In the genomic region with DNA sequence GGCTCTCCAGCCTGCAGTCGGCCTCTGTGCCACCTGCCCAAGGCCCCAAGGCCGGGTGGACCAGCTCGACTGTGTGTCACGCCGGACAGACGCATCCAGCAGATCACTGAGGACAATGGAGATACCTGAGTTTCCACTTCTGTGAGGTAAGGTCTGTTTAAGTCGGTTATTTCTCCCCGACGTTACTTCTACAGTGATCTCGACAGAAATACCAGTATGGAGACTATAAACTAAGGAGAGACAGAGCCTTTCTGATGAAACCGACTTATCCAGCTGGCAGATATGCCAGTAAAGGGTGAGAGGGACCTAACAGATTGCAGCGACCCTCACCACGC, we compare ENCODE assay signal across 9 mouse cellular contexts.
DNase-seq lines count a peak whose midpoint lies in the region; ATAC-seq and TF ChIP-seq lines count a peak whose summit lies in the region.
"Had no signal": no experiment of that assay in that cellular context is flagged by ENCODE, and none has a peak within 500 bp of the region (broad histone marks: within the 10 kb centered on the region; RNA-seq: fewer than 3 reads in every experiment).

No protein-coding gene starts in this region.

- no peak for DNase-seq in lung, embryonic 14.5 days
- DNase-seq in lung, postnatal 25 days (ENCODE audit: low spot score): no peak
- DNase-seq in limb, embryonic 14.5 days (ENCODE audit: low spot score): no peak
- no peak for DNase-seq in left cerebral cortex, postnatal 4 days
- DNase-seq in T-cell, adult 2 months (ENCODE audit: low spot score): no peak
- DNase-seq in adrenal gland, postnatal 10 days: no peak

- 14% methylated on average over 13 of the region's 13 CpGs for WGBS in lung, embryonic 14.5 days
- 20% methylated on average over 13 of the region's 13 CpGs for WGBS in forebrain, embryonic 15.5 days
- WGBS in limb, embryonic 14.5 days: 17% methylated on average over 13 of the region's 13 CpGs
- WGBS in small intestine, adult 2 months: 21% methylated on average over 13 of the region's 13 CpGs

- no peaks in the 10 kb centered on the region for H3K36me3 ChIP-seq in lung, embryonic 14.5 days (ENCODE audit: insufficient read depth)
- H3K36me3 ChIP-seq in forebrain, embryonic 15.5 days: no peaks in the 10 kb centered on the region
- no peaks in the 10 kb centered on the region for H3K36me3 ChIP-seq in limb, embryonic 14.5 days (ENCODE audit: control insufficient read depth, insufficient read depth, low read length)
- peaks cover 6% of the 10 kb centered on the region; the same call in 1 of the 2 replicates for H3K36me3 ChIP-seq in small intestine, adult 2 months (ENCODE audit: control insufficient read depth, insufficient read depth, low read length)

- no peak for TF ChIP-seq CTCF in lung, embryonic 14.5 days (IDR thresholded peaks at IDR 0.05; ENCODE audit: low read depth)
- TF ChIP-seq CTCF in small intestine, adult 2 months (IDR thresholded peaks at IDR 0.05; ENCODE audit: extremely low read depth, insufficient read length, insufficient replicate concordance, low read depth, low read length): no peak

- no peaks in the 10 kb centered on the region for H3K27me3 ChIP-seq in lung, embryonic 14.5 days (ENCODE audit: insufficient read depth, low read length)
- H3K27me3 ChIP-seq in forebrain, embryonic 15.5 days: no peaks in the 10 kb centered on the region
- no peaks in the 10 kb centered on the region for H3K27me3 ChIP-seq in limb, embryonic 14.5 days (ENCODE audit: control insufficient read depth, insufficient read depth, low read length)
- no peaks in the 10 kb centered on the region for H3K27me3 ChIP-seq in small intestine, adult 2 months (ENCODE audit: control insufficient read depth, insufficient read depth, low read length)
- H3K27me3 ChIP-seq: Patski had no signal

- H3K27ac ChIP-seq in lung, embryonic 14.5 days (ENCODE audit: low read depth): peak overlapping the region; percentile 86
- H3K27ac ChIP-seq in forebrain, embryonic 15.5 days (replicated peaks): no peak overlapping the region
- H3K27ac ChIP-seq in limb, embryonic 14.5 days (replicated peaks; ENCODE audit: low read depth, low read length): no peak overlapping the region
- H3K27ac ChIP-seq in small intestine, adult 2 months (ENCODE audit: insufficient read depth, low read depth, low read length): peak overlapping the region; percentile 92

- peak overlapping the region; percentile 10 for H3K9ac ChIP-seq in lung, embryonic 14.5 days
- no peak overlapping the region; the same call in 1 of the 2 replicates for H3K9ac ChIP-seq in forebrain, embryonic 15.5 days (replicated peaks)
- H3K9ac ChIP-seq in limb, embryonic 14.5 days (ENCODE audit: low read depth, low read length, severe bottlenecking): no peak overlapping the region

- no peak for ATAC-seq in lung, embryonic 14.5 days (ENCODE audit: insufficient read depth)
- no peak for ATAC-seq in forebrain, embryonic 15.5 days (replicated peaks)
- no peak for ATAC-seq in limb, embryonic 14.5 days (ENCODE audit: low FRiP score, low read depth)
- ATAC-seq: Patski had no signal

- H3K4me1 ChIP-seq in lung, embryonic 14.5 days (ENCODE audit: insufficient read depth): peaks cover 21% of the 10 kb centered on the region
- peaks cover 34% of the 10 kb centered on the region for H3K4me1 ChIP-seq in forebrain, embryonic 15.5 days
- peaks cover 25% of the 10 kb centered on the region for H3K4me1 ChIP-seq in limb, embryonic 14.5 days (ENCODE audit: control insufficient read depth, insufficient read depth, low read length)
- H3K4me1 ChIP-seq in small intestine, adult 2 months (ENCODE audit: control insufficient read depth, insufficient read depth, insufficient read length, low read length): peaks cover 13% of the 10 kb centered on the region

- intact Hi-C loops in left cerebral cortex, postnatal 4 days (cut with DNase I): no loop called here

- H3K9me3 ChIP-seq in lung, embryonic 14.5 days (ENCODE audit: low read depth, low read length): no peaks in the 10 kb centered on the region
- no peaks in the 10 kb centered on the region for H3K9me3 ChIP-seq in forebrain, embryonic 15.5 days
- no peaks in the 10 kb centered on the region for H3K9me3 ChIP-seq in limb, embryonic 14.5 days (ENCODE audit: control insufficient read depth, low read length)

- H3K4me3 ChIP-seq in lung, embryonic 14.5 days (ENCODE audit: low read depth, low read length): peak overlapping the region; percentile 13
- peak overlapping the region; percentile 32 for H3K4me3 ChIP-seq in forebrain, embryonic 15.5 days
- H3K4me3 ChIP-seq in limb, embryonic 14.5 days (replicated peaks; ENCODE audit: low read length): peak overlapping the region; percentile 28
- H3K4me3 ChIP-seq in small intestine, adult 2 months (ENCODE audit: low read depth, low read length): peak overlapping the region; percentile 76

- TF ChIP-seq POLR2A in limb, embryonic 14.5 days (IDR thresholded peaks at IDR 0.05; ENCODE audit: borderline replicate concordance, extremely low read depth, insufficient read depth, insufficient read length): no peak
- TF ChIP-seq POLR2A in small intestine, adult 2 months (IDR thresholded peaks at IDR 0.05; ENCODE audit: low read depth, low read length): no peak

- H3K4me2 ChIP-seq in lung, embryonic 14.5 days: peak overlapping the region; percentile 56
- H3K4me2 ChIP-seq in forebrain, embryonic 15.5 days (replicated peaks): peak overlapping the region; percentile 51
- H3K4me2 ChIP-seq in limb, embryonic 14.5 days (replicated peaks; ENCODE audit: low read depth, low read length, severe bottlenecking): peak overlapping the region; percentile 55

Comparison
In these comparisons a context has a peak if more than half of its experiments do, and no peak if none do; other contexts are left out.
1. H3K27ac ChIP-seq: peak in lung, embryonic 14.5 days (single experiment) and small intestine, adult 2 months (single experiment); none in forebrain, embryonic 15.5 days (single experiment) and limb, embryonic 14.5 days (single experiment).
2. H3K4me3 ChIP-seq: peak in every context shown above with its lines; median percentile 76 in small intestine, adult 2 months; 32 in forebrain, embryonic 15.5 days; 28 in limb, embryonic 14.5 days; 13 in lung, embryonic 14.5 days.
3. Peak in every context shown above with its lines, with median percentiles within 50 percentile points of each other: H3K4me2 ChIP-seq.